Mouse (Mus musculus) hindbrain, embryonic 14.5 days (tissue): ENCODE measurements at regions not wholly inside any gene's neighbourhood (a gene's known extent, or its start where the extent isn't known, plus 50 kb on each side); places are given as distances from the start of the nearest gene placed in this dataset.

Experiments
- ATAC-seq: fragments of 200-750 bp; cut with Nextera tagmentation; 2 replicates; pipeline ENCODE4 v1.8.0; 2017; ENCODE audit warnings: moderate number of reproducible peaks, mild to moderate bottlenecking, moderate TSS enrichment, moderate library complexity; ENCODE audit not compliant: low FRiP score
- DNase-seq: peaks from one replicate; pipeline ENCODE4 v3.0.0-alpha.2; 2015; ENCODE audit warnings: low spot score
- H3K27ac ChIP-seq: fragments of 300-500 bp; sonication (generic); 2 replicates; pipeline ENCODE4 v1.5.1; 2014; ENCODE audit warnings: mild to moderate bottlenecking, moderate library complexity
- H3K27me3 ChIP-seq: fragments of 300-500 bp; sonication (generic); 2 replicates; pipeline ENCODE4 v1.6.1; 2014; ENCODE audit warnings: mild to moderate bottlenecking, low read length, mixed read lengths; ENCODE audit not compliant: control insufficient read depth, insufficient read depth
- H3K36me3 ChIP-seq: fragments of 300-500 bp; sonication (generic); replicated peaks from 2 replicates; pipeline ENCODE4 v1.6.1; 2014; ENCODE audit not compliant: control insufficient read depth, insufficient read depth
- H3K4me1 ChIP-seq: fragments of 300-500 bp; sonication (generic); replicated peaks from 2 replicates; pipeline ENCODE4 v1.6.1; 2014; ENCODE audit warnings: antibody characterized with exemption, low read length, mixed read lengths; ENCODE audit not compliant: control insufficient read depth, insufficient read depth
- H3K4me2 ChIP-seq: fragments of 300-500 bp; sonication (generic); replicated peaks from 2 replicates; pipeline ENCODE4 v1.6.1; 2014; ENCODE audit warnings: mild to moderate bottlenecking, moderate library complexity
- H3K4me3 ChIP-seq: fragments of 300-500 bp; sonication (generic); replicated peaks from 2 replicates; pipeline ENCODE4 v1.5.1; 2014; ENCODE audit warnings: mild to moderate bottlenecking, low read length
- H3K9ac ChIP-seq: fragments of 300-500 bp; sonication (generic); 2 replicates; pipeline ENCODE4 v1.6.1; 2014
- H3K9me3 ChIP-seq: fragments of 300-500 bp; sonication (generic); 2 replicates; pipeline ENCODE4 v1.6.1; 2016; ENCODE audit warnings: low read length; ENCODE audit not compliant: control insufficient read depth
- WGBS: fragments of 180-500 bp; shearing (Covaris S2); extraction: QIAGEN DNeasy Blood & Tissue Kit; methylation state at CpG from one replicate; pipeline ENCODE4 v1.1.7; 2014; 5-methylcytosine and 5-hydroxymethylcytosine counted together

DNA sequence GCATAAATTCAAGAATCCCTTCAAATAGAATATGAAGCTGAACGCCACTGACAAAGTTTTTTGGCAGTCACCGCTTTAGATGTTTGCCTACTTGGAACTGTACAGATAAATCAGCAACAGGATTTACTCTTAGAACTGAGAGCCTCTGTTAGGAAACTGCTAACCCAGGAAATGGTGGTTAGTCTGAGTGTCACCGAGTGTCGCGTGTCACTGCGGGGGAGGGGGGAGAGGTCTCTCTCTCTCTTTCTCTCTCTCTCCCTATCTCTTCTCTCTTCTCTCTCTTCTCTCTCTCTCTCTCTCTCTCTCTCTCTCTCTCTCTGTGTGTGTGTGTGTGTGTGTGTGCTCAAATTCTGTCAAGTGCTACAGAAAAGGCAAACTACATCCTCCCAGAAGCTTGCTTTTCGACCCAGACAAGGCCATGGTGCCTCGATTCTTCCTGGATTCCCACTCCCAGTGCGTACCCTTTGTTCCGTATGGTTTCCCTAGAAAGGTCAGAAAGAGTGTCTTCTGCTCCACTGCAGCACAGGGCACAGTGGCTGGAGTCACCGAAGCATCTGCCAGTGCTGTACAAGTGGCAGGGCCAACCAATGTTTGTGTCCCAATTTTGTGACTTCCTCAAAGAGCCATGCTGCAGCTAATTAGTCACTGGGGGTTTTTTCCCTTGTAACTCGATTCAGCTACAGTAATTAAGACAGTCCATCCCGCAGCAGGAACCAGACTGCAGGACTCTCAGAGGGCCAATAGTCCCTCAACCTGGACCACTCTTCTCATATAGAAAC lies 87.0 kb downstream of the Cog6 start:
- DNase-seq, result no peak
- no peak overlapping the region for H3K4me3 ChIP-seq
- no peak for ATAC-seq
- H3K4me2 ChIP-seq, result no peak overlapping the region
- 0 out of 2 replicates have a peak, but pooled peaks cover 7% of the 10 kb centered on the region for H3K4me1 ChIP-seq
- H3K27me3 ChIP-seq, result no peaks in the 10 kb centered on the region
- no peak overlapping the region for H3K27ac ChIP-seq
- 73% methylated on average over 13 of the region's 13 CpGs for WGBS
- H3K9ac ChIP-seq, result no peak overlapping the region
- H3K9me3 ChIP-seq, result 0 out of 2 replicates have a peak, but pooled peaks cover 3% of the 10 kb centered on the region
- H3K36me3 ChIP-seq, result no peaks in the 10 kb centered on the region

DNA sequence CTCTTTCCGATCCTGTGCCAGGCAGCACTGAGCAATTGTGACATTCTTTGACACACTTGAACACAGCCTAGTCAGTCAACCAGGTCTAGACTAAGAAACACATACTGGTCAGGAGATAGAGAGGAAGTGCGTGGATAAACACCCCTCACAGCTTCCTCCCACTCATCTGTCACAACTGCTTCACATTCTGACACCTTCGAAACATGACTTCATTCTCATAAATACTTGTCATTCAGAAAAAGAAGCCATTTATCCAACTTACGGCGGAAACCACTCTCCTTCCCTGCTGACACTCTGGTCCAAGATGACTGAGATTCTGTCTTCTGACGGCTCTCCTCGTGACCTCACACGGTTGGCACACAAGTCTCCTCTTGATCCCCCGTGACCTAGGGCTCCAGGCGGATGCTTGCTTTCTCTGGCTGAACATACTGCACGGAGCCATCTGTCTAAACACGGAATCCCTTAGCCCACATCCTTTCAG lies 89.6 kb downstream of the Cog6 start:
- Histone ChIP-seq H3K27me3 (no peaks in the 10 kb centered on the region), H3K9ac (no peak overlapping the region), H3K27ac (no peak overlapping the region), H3K36me3 (no peaks in the 10 kb centered on the region), H3K4me1 (0 out of 2 replicates have a peak, but pooled peaks cover 7% of the 10 kb centered on the region), H3K4me3 (no peak overlapping the region), H3K9me3 (0 out of 2 replicates have a peak, but pooled peaks cover 3% of the 10 kb centered on the region), H3K4me2 (no peak overlapping the region)
- 69% methylated on average over 12 of the region's 12 CpGs for WGBS
- DNase-seq, result no peak
- ATAC-seq, result no peak

DNA sequence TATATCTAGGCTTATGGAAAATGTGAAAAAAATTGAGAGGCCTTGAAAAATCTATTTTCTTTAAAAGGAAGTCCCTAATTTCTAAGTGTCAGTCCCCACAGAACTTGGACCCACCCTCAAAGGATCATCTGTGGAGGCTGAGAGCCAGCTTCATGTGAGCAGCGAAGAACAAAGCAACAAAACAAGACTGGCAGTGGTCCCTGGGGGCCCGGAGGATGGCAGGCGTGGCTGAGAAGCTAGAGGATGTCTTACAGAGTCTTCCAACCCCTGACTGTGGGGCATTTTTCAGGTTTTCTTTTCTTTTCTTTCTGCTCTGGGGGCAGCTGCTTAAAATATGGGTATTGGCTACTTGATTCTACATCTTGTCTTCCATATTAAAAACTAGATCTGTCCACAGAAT lies 90.5 kb downstream of the Cog6 start:
- H3K9me3 ChIP-seq, result 0 out of 2 replicates have a peak, but pooled peaks cover 3% of the 10 kb centered on the region
- no peak for DNase-seq
- H3K27me3 ChIP-seq, result no peaks in the 10 kb centered on the region
- 54% methylated on average over 3 of the region's 3 CpGs for WGBS
- H3K27ac ChIP-seq, result no peak overlapping the region
- H3K4me3 ChIP-seq, result no peak overlapping the region
- no peak overlapping the region for H3K4me2 ChIP-seq
- H3K9ac ChIP-seq, result no peak overlapping the region
- H3K4me1 ChIP-seq, result 0 out of 2 replicates have a peak, but pooled peaks cover 7% of the 10 kb centered on the region
- H3K36me3 ChIP-seq, result no peaks in the 10 kb centered on the region
- no peak for ATAC-seq

DNA sequence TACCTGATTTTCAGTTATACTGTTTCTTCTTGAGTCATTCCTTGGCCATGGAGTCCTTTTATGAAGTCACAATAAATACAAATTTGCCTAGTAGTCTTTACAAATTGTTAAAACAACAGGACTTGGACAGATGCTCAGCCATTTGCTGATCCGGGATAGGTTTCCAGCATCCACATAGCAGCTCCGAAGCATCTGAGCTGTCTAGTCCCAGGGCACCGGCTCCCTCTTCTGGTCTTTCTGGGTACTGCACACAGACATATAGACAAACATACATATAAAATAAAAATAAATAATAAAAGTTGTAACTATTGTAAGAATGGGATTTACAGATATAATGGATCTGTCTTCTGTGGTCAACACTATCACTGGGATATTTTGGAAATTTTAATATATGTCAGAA lies 91.8 kb downstream of the Cog6 start:
- Histone ChIP-seq H3K4me1 (0 out of 2 replicates have a peak, but pooled peaks cover 7% of the 10 kb centered on the region), H3K27ac (no peak overlapping the region), H3K4me3 (no peak overlapping the region), H3K36me3 (no peaks in the 10 kb centered on the region), H3K9ac (no peak overlapping the region), H3K9me3 (0 out of 2 replicates have a peak, but pooled peaks cover 3% of the 10 kb centered on the region), H3K27me3 (no peaks in the 10 kb centered on the region), H3K4me2 (no peak overlapping the region)
- DNase-seq (peak; percentile 26), ATAC-seq (no peak)
- WGBS, result 66% methylated on average over 3 of the region's 3 CpGs

DNA sequence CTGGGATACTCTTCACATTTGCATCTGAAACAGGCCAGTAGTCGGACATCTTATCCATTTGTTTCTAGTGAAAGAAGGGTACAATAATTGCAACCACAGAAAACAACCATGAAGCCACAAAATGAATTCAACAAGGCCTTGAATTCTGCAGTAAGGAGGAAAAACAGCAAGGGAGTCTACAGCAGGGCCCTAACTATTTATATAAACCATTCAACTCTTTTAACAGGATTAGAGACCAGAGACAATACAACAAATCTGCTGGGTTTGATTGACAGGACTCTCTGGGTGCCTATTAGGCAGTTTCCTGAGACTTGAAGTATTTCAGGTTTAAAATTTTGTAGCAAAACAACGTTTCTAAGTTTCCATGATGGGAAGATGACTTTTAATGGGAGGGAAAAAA lies 92.4 kb downstream of the Cog6 start:
- Histone ChIP-seq H3K4me1 (0 out of 2 replicates have a peak, but pooled peaks cover 7% of the 10 kb centered on the region), H3K27me3 (no peaks in the 10 kb centered on the region), H3K36me3 (no peaks in the 10 kb centered on the region), H3K4me2 (no peak overlapping the region), H3K27ac (no peak overlapping the region), H3K4me3 (no peak overlapping the region), H3K9me3 (peaks cover 5% of the 10 kb centered on the region; the same call in 1 of the 2 replicates), H3K9ac (no peak overlapping the region)
- 50% methylated on average over 2 of the region's 2 CpGs for WGBS
- no peak for ATAC-seq
- DNase-seq, result no peak

DNA sequence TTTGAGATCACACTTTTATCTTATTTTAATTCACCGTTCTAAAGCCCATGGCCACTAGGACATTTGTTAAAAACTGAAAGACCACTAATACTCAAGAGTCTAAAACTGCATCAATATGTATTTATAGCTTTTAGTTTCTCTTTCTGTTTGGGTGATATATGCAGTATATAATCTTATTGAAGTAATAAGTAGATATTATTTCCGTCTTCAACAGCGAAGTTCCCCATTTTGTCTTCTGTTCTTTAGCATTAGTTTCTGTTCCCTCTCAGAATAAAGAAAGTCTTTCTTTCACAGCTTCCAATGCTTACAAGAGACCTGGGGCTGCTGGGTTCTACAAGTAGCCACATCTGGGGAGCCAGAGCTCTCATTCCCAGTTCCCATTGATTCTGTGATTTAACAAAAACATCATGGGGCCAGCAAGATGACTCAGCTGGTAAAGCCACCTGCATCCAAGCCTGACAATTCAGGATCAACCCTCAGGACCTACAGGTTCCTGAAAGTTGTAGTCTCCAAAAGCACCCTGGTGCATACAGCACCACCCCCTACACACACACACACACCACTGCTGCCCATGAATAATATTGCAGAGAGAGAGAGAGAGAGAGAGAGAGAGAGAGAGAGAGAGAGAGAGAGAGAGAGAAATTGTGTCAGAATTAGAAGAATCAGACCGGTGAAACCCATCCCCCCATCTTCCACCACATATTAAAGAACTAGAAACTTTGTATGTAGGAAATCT lies 93.0 kb downstream of the Cog6 start:
- Histone ChIP-seq H3K27me3 (no peaks in the 10 kb centered on the region), H3K4me2 (no peak overlapping the region), H3K36me3 (no peaks in the 10 kb centered on the region), H3K4me1 (0 out of 2 replicates have a peak, but pooled peaks cover 7% of the 10 kb centered on the region), H3K27ac (no peak overlapping the region), H3K4me3 (no peak overlapping the region), H3K9me3 (peaks cover 10% of the 10 kb centered on the region; the same call in 1 of the 2 replicates), H3K9ac (no peak overlapping the region)
- no peak for ATAC-seq
- DNase-seq, result no peak
- WGBS, result 85% methylated on average over 4 of the region's 4 CpGs

DNA sequence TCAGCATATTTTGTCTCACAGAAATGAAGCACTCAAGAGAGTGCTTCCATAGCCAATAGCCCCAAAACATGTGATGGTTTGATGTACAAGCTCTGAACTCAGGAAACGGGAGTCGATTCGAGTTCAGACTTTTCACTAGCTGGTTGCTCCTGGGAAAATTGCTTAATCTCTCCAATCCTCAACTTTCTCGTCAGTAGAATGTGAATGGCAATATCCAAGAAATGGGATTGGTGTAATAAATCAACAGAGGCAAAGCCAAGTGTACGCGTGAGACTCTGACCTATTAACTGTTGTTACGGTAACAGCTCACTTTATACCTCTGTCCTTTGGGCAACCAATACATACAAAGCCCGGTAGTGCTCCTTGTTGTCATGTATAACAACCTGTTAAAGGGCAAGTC lies 94.6 kb downstream of the Cog6 start:
- WGBS, result 86% methylated on average over 8 of the region's 8 CpGs
- DNase-seq, result no peak
- Histone ChIP-seq H3K9me3 (peaks cover 15% of the 10 kb centered on the region; the same call in 1 of the 2 replicates), H3K9ac (no peak overlapping the region), H3K4me3 (no peak overlapping the region), H3K27ac (no peak overlapping the region), H3K4me1 (0 out of 2 replicates have a peak, but pooled peaks cover 7% of the 10 kb centered on the region), H3K4me2 (no peak overlapping the region), H3K36me3 (no peaks in the 10 kb centered on the region), H3K27me3 (no peaks in the 10 kb centered on the region)
- no peak for ATAC-seq

DNA sequence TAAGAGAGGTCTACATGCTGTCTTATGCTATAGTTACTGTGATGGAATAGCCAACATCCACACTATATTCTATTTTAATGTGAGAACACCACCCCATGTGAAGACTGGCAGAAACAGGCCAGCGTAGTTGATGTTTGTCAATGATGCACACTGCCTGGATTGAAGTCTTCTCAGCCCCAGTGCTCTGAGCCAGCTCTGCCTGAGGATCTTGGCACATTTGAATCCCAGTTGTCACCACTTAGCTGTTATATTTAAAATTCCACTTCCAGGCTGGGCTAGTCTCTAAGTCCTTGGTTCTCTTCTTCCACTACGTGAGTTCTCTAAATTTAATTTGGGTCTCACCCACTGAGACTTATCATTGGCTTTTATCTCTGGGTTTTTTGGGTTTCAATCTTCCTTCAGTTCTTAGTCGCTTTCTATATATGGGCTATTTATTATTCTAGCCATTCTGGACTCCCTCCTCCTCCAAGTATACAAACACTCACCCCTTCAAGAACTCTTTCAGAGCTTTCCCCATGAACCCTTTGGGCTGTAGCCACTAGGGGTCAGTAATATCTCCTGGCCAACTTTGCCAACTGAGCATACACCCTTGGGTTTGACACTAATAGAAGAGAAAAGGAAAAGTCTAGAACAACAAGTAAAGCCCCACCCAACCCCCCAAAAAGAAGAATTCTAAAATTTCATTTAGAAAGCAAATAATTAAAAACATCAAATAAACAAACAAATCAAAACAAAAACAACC lies 110.0 kb downstream of the Cog6 start:
- WGBS, result 92% methylated on average over 3 of the region's 3 CpGs
- H3K4me1 ChIP-seq, result no peaks in the 10 kb centered on the region
- ATAC-seq (no peak), DNase-seq (no peak)
- H3K36me3 ChIP-seq, result no peaks in the 10 kb centered on the region
- H3K9me3 ChIP-seq, result no peaks in the 10 kb centered on the region
- no peaks in the 10 kb centered on the region for H3K27me3 ChIP-seq
- H3K27ac ChIP-seq, result no peak overlapping the region
- H3K9ac ChIP-seq, result no peak overlapping the region
- no peak overlapping the region for H3K4me2 ChIP-seq
- no peak overlapping the region for H3K4me3 ChIP-seq

DNA sequence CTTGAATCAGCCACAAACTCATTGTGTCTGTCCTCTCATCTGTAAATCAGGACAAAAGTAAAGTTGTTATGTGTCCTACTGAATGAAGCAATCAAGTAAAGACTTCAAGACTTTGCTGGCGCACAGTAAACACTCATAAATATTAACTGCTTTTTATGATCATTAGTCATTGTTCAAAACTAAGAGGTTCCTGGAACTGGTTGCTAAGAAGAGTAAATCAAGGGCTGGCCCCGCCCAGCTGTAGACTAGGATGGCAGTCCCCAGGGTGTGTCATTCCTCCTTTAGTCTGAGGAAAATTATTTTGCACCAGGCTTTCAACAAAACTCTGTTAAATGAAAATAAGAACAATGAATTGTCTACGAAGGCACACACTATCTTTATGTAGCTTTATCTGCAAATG lies 113.0 kb downstream of the Cog6 start:
- H3K4me2 ChIP-seq, result no peak overlapping the region
- ATAC-seq (no peak), DNase-seq (no peak)
- no peaks in the 10 kb centered on the region for H3K27me3 ChIP-seq
- H3K4me3 ChIP-seq, result no peak overlapping the region
- WGBS, result 89% methylated on average over 3 of the region's 3 CpGs
- H3K9ac ChIP-seq, result no peak overlapping the region
- no peaks in the 10 kb centered on the region for H3K9me3 ChIP-seq
- H3K4me1 ChIP-seq, result no peaks in the 10 kb centered on the region
- H3K27ac ChIP-seq, result no peak overlapping the region
- no peaks in the 10 kb centered on the region for H3K36me3 ChIP-seq
